Mouse (Mus musculus) testis, adult 2 months (tissue): ENCODE measurements around the gene Bcas3.
A peak's percentile ranks its signal among the peaks of the same experiment; 100 is the strongest.

Experiments used
- CTCF ChIP-seq: fragments of 200-500 bp; IDR thresholded peaks from 2 replicates; pipeline ENCODE4 v1.5.1; 2012; ENCODE audit warnings: low read depth, mild to moderate bottlenecking, inconsistent platforms, low read length, moderate library complexity; ENCODE audit not compliant: control insufficient read depth, insufficient read depth, insufficient replicate concordance
- POLR2A ChIP-seq: fragments of 200-500 bp; IDR thresholded peaks from 2 replicates; pipeline ENCODE4 v1.6.1; 2012; ENCODE audit warnings: low read depth, mild to moderate bottlenecking, inconsistent platforms, low read length, moderate library complexity; ENCODE audit not compliant: control insufficient read depth

DNA sequence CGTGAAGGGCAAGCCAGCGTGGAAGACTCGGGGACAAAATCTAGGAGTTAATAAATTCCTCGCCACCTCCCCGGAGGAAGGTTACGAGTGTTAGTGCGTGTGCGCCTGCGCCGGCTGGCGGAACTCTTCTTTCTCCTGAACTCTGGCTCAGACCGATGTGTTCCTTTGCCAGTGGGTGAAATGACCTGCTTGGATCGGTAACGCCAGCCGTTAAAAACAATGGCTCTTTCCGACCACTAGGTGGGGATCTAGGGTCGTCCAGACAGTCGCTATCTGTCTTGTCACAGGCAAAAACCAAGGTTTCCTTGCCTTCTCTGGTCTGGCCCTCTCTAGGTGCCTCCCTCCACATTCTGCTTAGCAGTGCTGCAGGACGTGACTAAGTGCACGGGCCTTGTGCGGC, 496.1 kb downstream of the Bcas3 start:
- TF ChIP-seq CTCF (peak; percentile 70; the same call in 1 of the 2 replicates), POLR2A (no peak)
